Mouse (Mus musculus): ENCODE measurements at regions not wholly inside any gene's neighbourhood (a gene's known extent, or its start where the extent isn't known, plus 50 kb on each side); places are given as distances from the start of the nearest gene placed in this dataset.

- no peak for TF ChIP-seq USF1 (IDR thresholded peaks at IDR 0.05; ENCODE audit: low read depth, low read length)
- TF ChIP-seq POLR2AphosphoS2 (IDR thresholded peaks at IDR 0.05; ENCODE audit: low read length): no peak
- no peak for TF ChIP-seq MAZ (IDR thresholded peaks at IDR 0.05; ENCODE audit: low read depth, low read length)
- TF ChIP-seq GATA1 (IDR thresholded peaks at IDR 0.05; ENCODE audit: low read depth, low read length): no peak
- no peak for TF ChIP-seq ETS1 (IDR thresholded peaks at IDR 0.05; ENCODE audit: low read depth, low read length)
- TF ChIP-seq SMC3 (IDR thresholded peaks at IDR 0.05; ENCODE audit: low read depth, low read length): no peak
- TF ChIP-seq MAX (IDR thresholded peaks at IDR 0.05; ENCODE audit: low read length): no peak
- no peak for TF ChIP-seq CHD2 (IDR thresholded peaks at IDR 0.05; ENCODE audit: low read length)
- no peak for TF ChIP-seq CTCF (IDR thresholded peaks at IDR 0.05 in 2 of 3, conservative IDR thresholded peaks at IDR 0.05 in 1 of 3; ENCODE audit: control insufficient read depth in 1 of 3, insufficient read depth in 1 of 3, low read depth in 2 of 3, low read length in 3 of 3, poor library complexity in 1 of 3, severe bottlenecking in 1 of 3)
- no peak for TF ChIP-seq ZKSCAN1 (IDR thresholded peaks at IDR 0.05; ENCODE audit: low read depth, low read length)
- no peak for TF ChIP-seq MEF2A (IDR thresholded peaks at IDR 0.05; ENCODE audit: extremely low read depth, insufficient replicate concordance, low read depth, low read length, poor library complexity, severe bottlenecking)
- TF ChIP-seq HCFC1 (IDR thresholded peaks at IDR 0.05; ENCODE audit: low read depth, low read length): no peak
- no peak for TF ChIP-seq KAT2A (conservative IDR thresholded peaks at IDR 0.05; ENCODE audit: low read depth, low read length)
Measured at GRCm38 (mm10) chr13:114685368-114685767, 132.7 kb upstream of the Mocs2 start.

Measured in MEL (cell line).